Mouse (Mus musculus) forelimb bud, embryonic 11.5 days (tissue): ENCODE measurements around the gene Aldh3b2.
A peak's percentile ranks its signal among the peaks of the same experiment; 100 is the strongest.

Experiments used
- DNase-seq: peaks from one replicate; pipeline ENCODE4 v3.0.0-alpha.2; 2012; ENCODE audit warnings: low read depth, low spot score

Aldh3b2 gene

GRCm38 (mm10) chr19:3972229-3972628 lies at the start of gene Aldh3b2:
Gene Aldh3b2 (plus strand): TSS chr19:3972328.
- peak; percentile 41 for DNase-seq

GRCm38 (mm10) chr19:3922661-3923371 lies 49.3 kb upstream of the Aldh3b2 start:
- DNase-seq = no peak

GRCm38 (mm10) chr19:3923586-3923985 lies 48.5 kb upstream of the Aldh3b2 start:
- no peak for DNase-seq

GRCm38 (mm10) chr19:3924190-3924589 lies 47.9 kb upstream of the Aldh3b2 start:
- DNase-seq = no peak

- DNase-seq = no peak
Measured at GRCm38 (mm10) chr19:3924868-3925267, 47.3 kb upstream of the Aldh3b2 start.

- no peak for DNase-seq
Measured at GRCm38 (mm10) chr19:3925859-3926258, 46.3 kb upstream of the Aldh3b2 start.

GRCm38 (mm10) chr19:3926279-3926678 lies 45.8 kb upstream of the Aldh3b2 start:
- no peak for DNase-seq

GRCm38 (mm10) chr19:3926685-3927084 lies 45.4 kb upstream of the Aldh3b2 start:
- no peak for DNase-seq

- no peak for DNase-seq
Measured at GRCm38 (mm10) chr19:3927989-3928388, 44.1 kb upstream of the Aldh3b2 start.

GRCm38 (mm10) chr19:3928779-3929178 lies 43.3 kb upstream of the Aldh3b2 start:
- DNase-seq = no peak

- no peak for DNase-seq
Measured at GRCm38 (mm10) chr19:3929211-3929941, 42.8 kb upstream of the Aldh3b2 start, which contains the start of gene Aldh3b1. Gene Aldh3b1 (minus strand): TSS chr19:3929808.

GRCm38 (mm10) chr19:3930262-3931057 lies 41.7 kb upstream of the Aldh3b2 start:
- DNase-seq = no peak

GRCm38 (mm10) chr19:3931716-3932115 lies 40.4 kb upstream of the Aldh3b2 start:
- DNase-seq = no peak

- DNase-seq = peak; percentile 57
Measured at GRCm38 (mm10) chr19:3935032-3935895, 36.9 kb upstream of the Aldh3b2 start, which contains the start of gene Unc93b1. Gene Unc93b1 (plus strand): TSS chr19:3935186.

GRCm38 (mm10) chr19:3935896-3936850 lies 36.0 kb upstream of the Aldh3b2 start:
- DNase-seq = no peak

- DNase-seq = no peak
Measured at GRCm38 (mm10) chr19:3942315-3942714, 29.8 kb upstream of the Aldh3b2 start.

GRCm38 (mm10) chr19:3942986-3943735 lies 29.0 kb upstream of the Aldh3b2 start:
- DNase-seq = no peak

GRCm38 (mm10) chr19:3945872-3946564 lies 26.1 kb upstream of the Aldh3b2 start:
- no peak for DNase-seq

GRCm38 (mm10) chr19:3946715-3947114 lies 25.4 kb upstream of the Aldh3b2 start:
- peak; percentile 59 for DNase-seq
